Mouse (Mus musculus): ENCODE data around the gene Atp5c1.

Atp5c1 gene

GRCm38 (mm10) chr2:10050878-10051277, 29.4 kb downstream of the Atp5c1 start:
- peak; percentile 90 for DNase-seq (ENCODE audit: low read depth, low spot score)

DNA sequence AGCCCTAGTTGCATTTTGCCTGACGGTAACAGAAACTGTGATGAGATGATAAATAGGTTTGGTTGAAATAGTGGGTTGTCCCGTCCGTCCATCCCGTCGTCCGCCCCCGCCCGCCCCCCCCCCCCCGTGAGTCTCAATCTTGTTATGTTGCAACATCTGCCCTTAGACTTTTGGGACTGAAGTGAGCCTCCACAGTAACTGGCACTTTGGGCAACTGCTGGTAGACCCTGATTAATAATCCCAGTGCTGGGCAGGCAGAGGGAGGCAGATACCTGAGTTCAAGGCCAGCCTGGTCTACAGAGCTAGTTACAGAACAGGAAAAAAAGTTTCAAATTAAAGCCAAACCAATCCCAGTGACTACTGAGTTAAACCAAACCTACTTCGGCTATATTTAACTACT, 30.9 kb downstream of the Atp5c1 start:
- no peak for DNase-seq (ENCODE audit: low read depth, low spot score)

- peak; percentile 97 for DNase-seq (ENCODE audit: low read depth, low spot score)
Observed at GRCm38 (mm10) chr2:10048461-10048860, 31.8 kb downstream of the Atp5c1 start, which contains the start of gene Taf3. TSS of gene Taf3 (minus strand) at chr2:10048596.

- peak; percentile 56 for DNase-seq (ENCODE audit: low read depth, low spot score)
Observed at GRCm38 (mm10) chr2:10047758-10048436, 32.4 kb downstream of the Atp5c1 start.

- DNase-seq (ENCODE audit: low read depth, low spot score): peak; percentile 27
Observed at GRCm38 (mm10) chr2:10034976-10035375, 45.3 kb downstream of the Atp5c1 start.

GRCm38 (mm10) chr2:10033684-10034083, 46.6 kb downstream of the Atp5c1 start:
- DNase-seq (ENCODE audit: low read depth, low spot score): no peak

DNA sequence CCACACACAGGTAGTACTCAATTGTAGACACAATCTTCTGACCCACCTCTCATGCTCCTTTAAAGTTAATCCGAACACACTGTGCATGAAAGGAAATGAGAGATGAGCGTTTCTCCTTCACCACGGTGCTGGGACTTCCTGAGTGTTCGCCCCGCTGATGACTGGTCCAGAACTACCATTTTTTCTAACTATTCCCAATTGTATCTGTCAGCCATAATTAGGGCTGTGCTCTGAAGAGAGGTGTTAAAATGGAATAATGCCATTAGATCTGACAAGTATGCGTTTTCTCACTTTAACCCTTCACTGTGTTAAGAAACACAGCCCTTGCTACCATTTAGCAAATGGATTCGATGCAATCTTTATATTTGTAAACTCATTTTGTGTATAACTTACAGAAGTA, 50.6 kb downstream of the Atp5c1 start:
- DNase-seq (ENCODE audit: low read depth, low spot score): no peak

- DNase-seq (ENCODE audit: low read depth, low spot score): peak; percentile 57
Observed at GRCm38 (mm10) chr2:10024264-10024663, 56.0 kb downstream of the Atp5c1 start.

GRCm38 (mm10) chr2:10021296-10021695, 59.0 kb downstream of the Atp5c1 start:
- DNase-seq (ENCODE audit: low read depth, low spot score): peak; percentile 40

- no peak for DNase-seq (ENCODE audit: low read depth, low spot score)
Observed at GRCm38 (mm10) chr2:10014951-10015635, 65.2 kb downstream of the Atp5c1 start.

DNA sequence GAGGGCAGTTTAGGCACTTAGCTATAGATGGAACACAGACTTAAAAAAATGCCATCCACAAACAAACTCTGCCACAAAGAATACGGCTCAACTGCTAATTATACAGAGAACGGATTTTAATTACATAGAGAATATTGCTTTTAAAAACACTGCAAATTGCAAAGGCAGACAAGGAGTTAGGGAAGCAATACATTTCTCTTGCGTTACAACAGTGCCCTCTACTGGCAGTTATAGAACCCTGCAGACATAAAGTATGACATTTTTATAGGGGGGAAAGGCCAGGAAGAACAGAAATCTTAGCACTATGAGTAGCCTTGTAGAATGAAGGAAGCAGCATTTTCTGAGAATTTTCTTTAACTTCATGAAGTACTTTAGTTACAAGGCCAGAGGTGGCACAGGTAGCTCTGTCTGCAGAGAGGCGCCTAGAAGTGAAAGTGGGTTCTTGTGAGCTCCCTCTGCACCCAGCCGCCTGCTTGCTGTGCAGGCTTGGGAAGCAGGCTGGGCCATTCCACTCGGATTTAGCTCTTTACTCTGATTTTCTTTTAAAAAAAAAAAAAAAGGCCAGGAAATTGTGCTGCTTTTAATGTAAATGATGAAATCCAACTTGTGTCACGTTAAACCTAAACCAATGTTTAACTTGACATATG, 69.9 kb downstream of the Atp5c1 start:
- DNase-seq (ENCODE audit: low read depth, low spot score): peak; percentile 73

DNA sequence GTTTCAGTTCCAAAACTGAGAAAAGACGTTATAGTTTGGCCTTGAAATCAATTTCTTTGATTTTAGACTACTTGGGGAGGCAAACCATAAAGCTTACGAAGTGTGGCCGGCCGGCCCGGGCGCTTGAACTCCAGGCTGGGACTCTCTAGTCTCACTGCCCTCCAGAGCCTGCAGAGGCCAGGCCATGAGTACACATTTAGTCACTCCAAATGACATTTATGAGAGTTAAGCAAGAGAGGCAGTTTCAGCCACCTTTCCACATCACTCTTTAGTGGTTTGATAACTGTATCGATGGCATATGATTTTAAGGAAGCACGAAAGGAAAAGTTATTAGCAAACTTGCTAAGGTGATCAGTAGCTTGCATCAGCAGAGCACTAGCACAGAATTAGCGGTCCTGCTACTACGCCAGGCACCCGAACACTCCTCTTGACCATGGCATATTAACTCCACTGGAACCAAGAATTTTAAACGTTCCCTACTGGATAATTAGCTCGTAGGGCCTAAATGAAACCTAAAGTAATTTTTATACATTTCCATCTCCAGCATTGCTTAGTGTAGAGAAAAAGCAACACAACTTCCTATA, 70.5 kb downstream of the Atp5c1 start:
- DNase-seq (ENCODE audit: low read depth, low spot score): no peak

- DNase-seq (ENCODE audit: low read depth, low spot score): no peak
Observed at GRCm38 (mm10) chr2:10008593-10008992, 71.7 kb downstream of the Atp5c1 start.
